Mouse (Mus musculus): Measurements from ENCODE around the gene Gm5640. TPM values are rescaled to one million over a fixed set of nuclear protein-coding genes. Genes with fewer than 3 reads are reported as not detected.
"Not testable (repeated sequence)": the region's sequence is repeated elsewhere in the genome, so short reads cannot be mapped to it uniquely, and the experiment has no call there.

The Gm5640 gene
- total RNA-seq (2021) = under 1 TPM; 0.27 to 0.30 TPM
- long read RNA-seq, experiment 1 = 0 reads
- long read RNA-seq, experiment 2 = 0 reads

DNA sequence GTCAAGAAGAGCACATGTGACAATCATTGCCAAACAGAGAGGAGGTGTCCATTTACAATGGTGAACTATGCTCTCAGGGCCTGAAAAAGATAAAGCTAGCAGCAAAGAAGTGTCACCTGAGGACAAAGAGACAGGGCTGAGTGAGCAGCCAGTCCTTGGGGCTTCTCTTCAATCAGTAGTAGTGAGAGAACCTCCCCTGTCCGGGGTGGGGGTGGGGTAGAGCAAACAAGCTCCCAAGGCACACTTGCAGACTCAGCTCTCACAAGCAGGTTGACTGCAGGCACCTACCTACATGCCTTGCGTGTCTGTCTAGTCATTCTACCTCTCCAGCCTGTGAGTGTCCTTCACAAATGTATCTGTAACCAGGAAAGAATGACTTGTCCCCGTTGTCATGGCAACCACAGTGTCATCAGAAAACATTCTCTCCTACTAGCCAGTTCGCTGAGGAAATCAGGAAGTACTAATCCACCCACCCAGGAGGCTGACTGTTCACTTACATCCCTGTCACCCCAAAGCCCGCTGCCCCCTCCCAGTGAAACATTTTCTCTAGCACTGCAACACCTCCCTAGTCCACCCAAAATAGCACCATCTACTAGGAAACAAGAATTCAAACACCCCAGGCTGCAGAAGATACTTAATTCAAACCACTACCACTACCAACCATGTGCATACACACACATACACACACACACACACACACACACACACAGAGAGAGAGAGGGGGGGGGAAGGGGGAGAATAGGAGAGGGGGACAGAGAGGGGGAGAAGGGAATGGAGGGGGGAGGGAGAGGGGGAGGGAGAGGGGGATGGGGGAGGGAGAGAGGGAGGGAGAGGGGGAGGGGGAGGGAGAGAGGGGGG is at the start of gene Gm5640:
Gene Gm5640 (minus strand): TSS at position 170 of the 858 bp plus-strand sequence.
- DNase-seq (ENCODE audit: extremely low spot score in 1 of 2, low spot score in 2 of 2) = peak in 1 of 2 experiments; percentile 27
- H3K4me3 ChIP-seq; intact Hi-C loops (cut with DNase I); H3K27ac ChIP-seq: not testable (repeated sequence)

- H3K4me3 ChIP-seq; intact Hi-C loops (cut with DNase I); DNase-seq (ENCODE audit: extremely low spot score in 1 of 2, low spot score in 2 of 2); H3K27ac ChIP-seq: not testable (repeated sequence)
These were observed 958 bp upstream of the Gm5640 start for GRCm38 (mm10) chrX:74646393-74646792.

- no peak within 1 kb of the TSS for H3K4me3 ChIP-seq
- no peak for TF ChIP-seq CTCF (IDR thresholded peaks at IDR 0.05)
- no peak for DNase-seq (ENCODE audit: extremely low spot score in 1 of 2, low spot score in 2 of 2)
- H3K27ac ChIP-seq = no peak within 1 kb of the TSS
- intact Hi-C loops (cut with DNase I) = no loop called here
These were observed 53.1 kb downstream of the Gm5640 start, which contains the start of gene Olfr1325 for GRCm38 (mm10) chrX:74592379-74592778. TSS of gene Olfr1325 (plus strand) at chrX:74592679.

Other genes starting within 250 kb of the Gm5640 start
- gene G6pdx, start 216.4 kb downstream of the Gm5640 start, total RNA-seq (2021) = 10 to 100 TPM; 28.2 to 28.4 TPM
- not detected for gene Gm6880, start 164.2 kb downstream of the Gm5640 start, total RNA-seq (2021)
- not detected for gene Olfr1326-ps1, start 70.7 kb downstream of the Gm5640 start, total RNA-seq (2021)
- not detected for gene Olfr1325, start 53.0 kb downstream of the Gm5640 start, total RNA-seq (2021)
- gene Gm6890, start 95.3 kb upstream of the Gm5640 start, total RNA-seq (2021) = not detected
- under 1 TPM in 1 of 2 experiments, not detected in 1; 0.20 TPM for gene Gm5936, start 191.6 kb upstream of the Gm5640 start, total RNA-seq (2021)

Measured in left cerebral cortex, adult 2 months (tissue).